Mouse (Mus musculus) hindbrain, embryonic 11.5 days (tissue): Measurements from ENCODE around the gene Gtpbp3. TPM values are rescaled to one million over a fixed set of nuclear protein-coding genes. Genes with fewer than 3 reads are reported as not detected.
"Not testable (repeated sequence)": the region's sequence is repeated elsewhere in the genome, so short reads cannot be mapped to it uniquely, and the experiment has no call there.

ENCODE experiments used
- ATAC-seq: fragments of 200-750 bp; cut with Nextera tagmentation; 2 replicates; pipeline ENCODE4 v1.8.0; 2017; ENCODE audit warnings: mild to moderate bottlenecking, moderate TSS enrichment, moderate library complexity; ENCODE audit not compliant: low FRiP score
- DNase-seq: peaks from one replicate; pipeline ENCODE4 v3.0.0-alpha.2; 2015; ENCODE audit warnings: low spot score
- H3K27ac ChIP-seq: fragments of 300-500 bp; sonication (generic); 2 replicates; pipeline ENCODE4 v1.5.1; 2014; ENCODE audit warnings: mild to moderate bottlenecking, low read depth, low read length
- H3K27me3 ChIP-seq: fragments of 300-500 bp; sonication (generic); 2 replicates; pipeline ENCODE4 v1.6.1; 2014; ENCODE audit warnings: mild to moderate bottlenecking, low read length, moderate library complexity, mixed read lengths; ENCODE audit not compliant: control insufficient read depth, insufficient read depth
- H3K36me3 ChIP-seq: fragments of 300-500 bp; sonication (generic); 2 replicates; pipeline ENCODE4 v1.6.1; 2014; ENCODE audit warnings: mild to moderate bottlenecking, low read length, moderate library complexity, mixed read lengths; ENCODE audit not compliant: control insufficient read depth, insufficient read depth
- H3K4me1 ChIP-seq: fragments of 300-500 bp; sonication (generic); replicated peaks from 2 replicates; pipeline ENCODE4 v1.6.1; 2014; ENCODE audit warnings: low read length, mixed read lengths; ENCODE audit not compliant: control insufficient read depth, insufficient read depth
- H3K4me2 ChIP-seq: fragments of 300-500 bp; sonication (generic); replicated peaks from 2 replicates; pipeline ENCODE4 v1.6.1; 2014; ENCODE audit warnings: mild to moderate bottlenecking, low read depth, low read length
- H3K4me3 ChIP-seq: fragments of 300-500 bp; sonication (generic); 2 replicates; pipeline ENCODE4 v1.5.1; 2014; ENCODE audit warnings: low read depth, low read length
- H3K9ac ChIP-seq: fragments of 300-500 bp; sonication (generic); 2 replicates; pipeline ENCODE4 v1.6.1; 2014; ENCODE audit warnings: low read depth, low read length
- H3K9me3 ChIP-seq: fragments of 300-500 bp; sonication (generic); 2 replicates; pipeline ENCODE4 v1.6.1; 2016; ENCODE audit warnings: low read length; ENCODE audit not compliant: control insufficient read depth
- WGBS: fragments of 180-500 bp; shearing (Covaris S2); extraction: QIAGEN DNeasy Blood & Tissue Kit; methylation state at CpG from one replicate; pipeline ENCODE4 v1.1.7; 2014; 5-methylcytosine and 5-hydroxymethylcytosine counted together
- polyA plus RNA-seq: library from polyadenylated mRNA; unstranded; fragments of >200 nt; fragmentation: Nextera tagmentation; extraction: Ambion mirVana; gene quantifications from 2 replicates; pipeline ENCODE4 v1.2.1, GENCODE M21; 2014

Gene Gtpbp3
- polyA plus RNA-seq, 1 experiment from 2014 or later: 3.8 TPM

GRCm38 (mm10) chr8:71527162-71527870, 39.4 kb downstream of the Gtpbp3 start:
- Histone ChIP-seq H3K4me3 (no peak overlapping the region), H3K27ac (no peak overlapping the region), H3K27me3 (peaks cover 27% of the 10 kb centered on the region), H3K9me3 (no peaks in the 10 kb centered on the region), H3K36me3 (no peaks in the 10 kb centered on the region), H3K9ac (no peak overlapping the region), H3K4me2 (no peak overlapping the region), H3K4me1 (0 out of 2 replicates have a peak, but pooled peaks cover 2% of the 10 kb centered on the region)
- 43% methylated on average over 3 of the region's 3 CpGs for WGBS
- ATAC-seq (no peak), DNase-seq (no peak)

GRCm38 (mm10) chr8:71528362-71529073, 40.6 kb downstream of the Gtpbp3 start:
- Histone ChIP-seq H3K4me3 (no peak overlapping the region), H3K4me1 (0 out of 2 replicates have a peak, but pooled peaks cover 2% of the 10 kb centered on the region), H3K9me3 (no peaks in the 10 kb centered on the region), H3K27me3 (peaks cover 27% of the 10 kb centered on the region), H3K27ac (no peak overlapping the region), H3K4me2 (no peak overlapping the region), H3K36me3 (no peaks in the 10 kb centered on the region), H3K9ac (no peak overlapping the region)
- WGBS: 85% methylated on average over 11 of the region's 11 CpGs
- DNase-seq (no peak), ATAC-seq (no peak)

- H3K36me3 ChIP-seq, H3K27ac ChIP-seq, ATAC-seq, H3K4me2 ChIP-seq, H3K4me3 ChIP-seq, H3K9ac ChIP-seq, H3K9me3 ChIP-seq, H3K4me1 ChIP-seq: not testable (repeated sequence)
- peaks cover 11% of the 10 kb centered on the region; the same call in 1 of the 2 replicates for H3K27me3 ChIP-seq
- 68% methylated on average over 5 of the region's 12 CpGs for WGBS
- peak; percentile 50 for DNase-seq
Observed at GRCm38 (mm10) chr8:71530735-71531467, 43.0 kb downstream of the Gtpbp3 start.

GRCm38 (mm10) chr8:71534263-71534810, 46.4 kb downstream of the Gtpbp3 start:
- Histone ChIP-seq H3K27ac (no peak overlapping the region), H3K9ac (no peak overlapping the region), H3K9me3 (no peaks in the 10 kb centered on the region), H3K4me3 (no peak overlapping the region), H3K4me1 (no peaks in the 10 kb centered on the region; the same call in 1 of the 2 replicates), H3K4me2 (no peak overlapping the region), H3K36me3 (no peaks in the 10 kb centered on the region), H3K27me3 (peaks cover 4% of the 10 kb centered on the region; the same call in 1 of the 2 replicates)
- ATAC-seq (no peak), DNase-seq (no peak)
- WGBS: 38% methylated on average over 3 of the region's 3 CpGs

GRCm38 (mm10) chr8:71535663-71536062, 47.8 kb downstream of the Gtpbp3 start:
- H3K4me3 ChIP-seq: no peak overlapping the region
- H3K9ac ChIP-seq: no peak overlapping the region
- H3K27me3 ChIP-seq: peaks cover 4% of the 10 kb centered on the region; the same call in 1 of the 2 replicates
- WGBS: 63% methylated on average over 5 of the region's 5 CpGs
- H3K4me2 ChIP-seq: no peak overlapping the region
- ATAC-seq: no peak
- DNase-seq: no peak
- H3K36me3 ChIP-seq: no peaks in the 10 kb centered on the region
- no peaks in the 10 kb centered on the region; the same call in 1 of the 2 replicates for H3K4me1 ChIP-seq
- no peak overlapping the region for H3K27ac ChIP-seq
- no peaks in the 10 kb centered on the region for H3K9me3 ChIP-seq

GRCm38 (mm10) chr8:71537028-71537867, 49.3 kb downstream of the Gtpbp3 start, which contains the start of gene Bst2:
TSS of gene Bst2 (minus strand) at chr8:71537456.
- peak within 1 kb of the TSS; percentile 22 for H3K4me3 ChIP-seq
- H3K36me3 ChIP-seq: no peaks in the 10 kb centered on the region
- no peak within 1 kb of the TSS for H3K27ac ChIP-seq
- no peak within 1 kb of the TSS for H3K9ac ChIP-seq
- peaks cover 4% of the 10 kb centered on the region; the same call in 1 of the 2 replicates for H3K27me3 ChIP-seq
- WGBS: 3% methylated on average over 37 of the region's 37 CpGs
- peak within 1 kb of the TSS; percentile 30 for H3K4me2 ChIP-seq
- no peaks in the 10 kb centered on the region; the same call in 1 of the 2 replicates for H3K4me1 ChIP-seq
- DNase-seq (peak; percentile 80), ATAC-seq (peak; percentile 58)
- no peaks in the 10 kb centered on the region for H3K9me3 ChIP-seq

GRCm38 (mm10) chr8:71542632-71543343, 54.9 kb downstream of the Gtpbp3 start, which contains the start of gene Mvb12a:
TSS of gene Mvb12a (plus strand) at chr8:71542922.
- Histone ChIP-seq H3K4me2 (peak within 1 kb of the TSS; percentile 88), H3K36me3 (0 out of 2 replicates have a peak, but pooled peaks cover 6% of the 10 kb centered on the region), H3K9me3 (no peaks in the 10 kb centered on the region), H3K4me3 (peak within 1 kb of the TSS; percentile 71), H3K27ac (peak within 1 kb of the TSS; percentile 48), H3K4me1 (0 out of 2 replicates have a peak, but pooled peaks cover 2% of the 10 kb centered on the region), H3K9ac (peak within 1 kb of the TSS; percentile 64), H3K27me3 (no peaks in the 10 kb centered on the region)
- peak; percentile 98 for DNase-seq
- under 1% methylated on average over 55 of the region's 55 CpGs for WGBS
- peak; percentile 98 for ATAC-seq
